Mouse (Mus musculus): ENCODE results near the gene Arhgef3.

Arhgef3 gene

GRCm38 (mm10) chr14:27115275-27115660 is 569 bp downstream of the Arhgef3 start:
- in situ Hi-C loops (cut with MboI, MseI): no loop called here

- in situ Hi-C loops (cut with MboI, MseI): no loop called here
Observed at GRCm38 (mm10) chr14:27115991-27116390, 1.3 kb downstream of the Arhgef3 start.

DNA sequence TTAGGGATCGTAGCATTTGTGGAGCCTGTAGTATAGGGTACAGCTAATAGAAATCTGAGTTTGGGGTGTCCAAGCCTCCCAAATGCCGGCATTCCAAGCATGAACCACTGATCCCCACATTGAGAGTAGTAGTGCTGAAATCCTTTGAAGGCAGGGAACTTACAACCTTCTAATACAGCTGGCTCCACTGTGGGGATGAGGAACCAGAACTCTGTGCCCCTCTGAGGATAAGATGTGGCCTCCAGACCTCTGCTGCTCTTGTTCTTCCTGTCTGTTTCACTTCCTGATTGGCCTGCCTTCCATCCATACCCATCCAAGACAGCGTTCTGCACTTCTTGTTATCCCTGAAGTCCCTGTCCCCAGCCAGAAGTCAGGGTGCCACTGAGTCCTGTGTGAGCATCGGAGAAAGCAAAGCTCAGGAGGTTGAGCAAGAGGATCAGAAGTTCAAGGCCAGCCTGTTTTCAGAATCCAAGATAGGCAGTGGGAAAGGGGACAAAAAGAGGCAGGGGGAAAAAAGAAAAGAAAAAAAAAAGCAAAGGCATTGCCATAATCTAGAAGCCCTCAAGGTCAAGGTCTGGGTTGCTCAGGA is 2.0 kb downstream of the Arhgef3 start:
- in situ Hi-C loops (cut with MboI, MseI): no loop called here

DNA sequence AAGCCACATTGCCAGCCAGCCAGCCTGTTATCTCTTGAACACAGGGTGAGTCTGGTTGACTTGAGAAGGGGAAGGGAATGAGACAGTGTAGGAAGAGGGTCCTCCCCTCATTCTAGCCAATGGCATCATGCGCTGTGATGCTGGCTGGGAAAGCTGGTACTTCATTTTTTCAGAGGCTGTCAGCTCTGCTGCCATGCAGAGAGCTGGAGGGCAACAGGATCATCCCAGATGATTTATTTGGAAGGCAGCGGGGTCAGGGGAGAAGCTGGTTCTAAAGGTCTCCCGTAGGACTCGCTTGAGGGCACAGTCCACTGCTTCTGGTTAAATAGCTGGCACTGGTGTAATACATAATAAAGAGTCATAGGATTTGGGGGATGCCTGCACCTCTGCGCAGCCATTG is 3.8 kb downstream of the Arhgef3 start:
- in situ Hi-C loops (cut with MboI, MseI): no loop called here

DNA sequence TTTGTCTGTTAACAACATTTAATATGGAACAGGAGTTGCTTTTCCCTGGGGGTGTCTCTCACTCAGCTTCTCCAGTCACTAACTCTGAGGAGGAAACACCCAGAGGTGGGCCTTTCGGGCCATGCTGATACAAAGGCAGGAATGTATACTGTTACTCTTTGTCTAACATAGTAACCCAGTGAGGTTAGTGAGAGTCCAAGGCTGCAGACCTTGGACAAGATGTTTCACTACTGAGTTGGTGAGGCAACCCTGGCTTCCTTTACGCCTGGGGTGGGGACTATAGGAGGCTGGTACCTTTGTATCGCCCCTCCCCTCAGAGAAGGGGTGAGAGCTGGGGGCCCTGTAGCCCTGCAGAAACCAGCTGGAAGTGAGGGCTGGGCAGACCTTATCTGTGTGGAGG is 7.9 kb downstream of the Arhgef3 start:
- in situ Hi-C loops (cut with MboI, MseI): no loop called here

DNA sequence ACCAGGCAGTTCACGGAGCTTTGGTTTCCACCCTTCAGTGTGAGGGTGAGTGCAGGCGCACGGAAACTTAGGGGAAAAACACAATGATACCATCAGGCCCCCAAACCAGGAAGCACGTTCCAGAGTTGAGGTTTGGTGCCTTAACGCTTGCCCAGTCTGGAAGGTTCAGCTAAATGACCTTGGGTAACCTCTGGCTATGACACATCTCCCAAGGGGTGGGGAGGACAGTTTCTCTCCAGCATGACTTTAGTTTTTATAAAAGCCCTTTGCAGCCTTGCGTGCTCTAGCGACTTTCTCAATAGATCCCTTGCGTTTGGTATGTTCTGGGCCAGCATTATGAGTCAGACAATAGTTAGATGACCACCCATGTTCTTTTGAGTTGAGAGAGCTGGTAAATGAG is 8.8 kb downstream of the Arhgef3 start:
- in situ Hi-C loops (cut with MboI, MseI): no loop called here

DNA sequence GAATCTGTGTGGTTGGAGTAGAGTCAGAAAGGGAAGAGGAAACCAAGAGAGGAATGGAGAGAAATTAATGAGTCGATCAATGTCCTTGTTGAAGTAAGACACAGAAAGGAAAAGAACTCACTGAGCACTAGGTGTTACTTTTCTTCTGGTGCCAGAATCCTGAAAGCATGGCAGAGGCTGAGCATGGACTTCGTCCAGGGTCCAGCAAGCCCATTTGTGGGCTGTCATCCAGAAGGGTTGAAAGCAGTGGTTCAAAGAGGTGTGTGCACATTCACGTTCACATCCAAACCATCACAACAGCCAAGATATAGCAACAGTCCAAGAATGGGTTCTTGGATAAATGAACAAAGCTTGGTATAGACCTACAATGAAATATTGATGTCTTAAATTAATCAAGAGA is 15.3 kb downstream of the Arhgef3 start:
- in situ Hi-C loops (cut with MboI, MseI): no loop called here

DNA sequence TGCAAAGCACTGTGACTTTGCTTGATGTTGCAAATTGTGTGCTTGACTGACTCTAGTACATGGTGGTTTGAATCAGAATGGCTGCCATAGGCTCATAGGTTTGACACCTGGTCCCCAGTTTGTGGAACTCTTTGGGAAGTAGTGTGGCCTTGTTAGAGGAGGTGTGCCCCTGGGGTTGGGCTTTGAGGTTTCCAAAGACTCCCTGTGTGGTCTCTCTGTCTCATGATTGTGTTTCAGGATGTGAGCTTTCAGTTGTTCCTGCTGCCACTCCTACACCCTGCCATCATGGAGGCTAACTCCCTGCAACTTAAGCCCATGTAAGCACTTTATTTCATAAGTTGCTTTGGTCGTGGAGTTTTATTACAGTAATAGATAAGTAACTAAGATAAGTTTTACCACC is 16.0 kb downstream of the Arhgef3 start:
- in situ Hi-C loops (cut with MboI, MseI): no loop called here

- in situ Hi-C loops (cut with MboI, MseI): no loop called here
Observed at GRCm38 (mm10) chr14:27131521-27131920, 16.8 kb downstream of the Arhgef3 start.

DNA sequence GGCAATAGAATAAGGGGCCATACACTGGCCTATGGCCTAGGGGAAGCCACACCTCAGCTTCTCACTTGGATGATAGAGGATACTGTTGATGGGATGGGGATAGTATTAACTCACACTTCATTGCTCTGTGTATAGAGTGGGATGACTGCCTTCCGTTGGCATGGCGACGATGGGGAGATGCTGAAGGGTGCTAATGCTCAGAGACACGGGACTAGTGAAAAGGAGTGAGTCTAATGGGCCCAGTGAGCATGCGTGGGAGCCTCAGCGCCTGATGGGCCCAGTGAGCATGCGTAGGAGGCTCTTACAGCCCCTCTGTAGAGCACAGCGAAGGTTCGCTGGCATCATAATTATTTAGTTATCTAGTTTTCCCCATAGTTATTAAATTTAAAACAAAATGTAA is 24.2 kb downstream of the Arhgef3 start:
- in situ Hi-C loops (cut with MboI, MseI): no loop called here

DNA sequence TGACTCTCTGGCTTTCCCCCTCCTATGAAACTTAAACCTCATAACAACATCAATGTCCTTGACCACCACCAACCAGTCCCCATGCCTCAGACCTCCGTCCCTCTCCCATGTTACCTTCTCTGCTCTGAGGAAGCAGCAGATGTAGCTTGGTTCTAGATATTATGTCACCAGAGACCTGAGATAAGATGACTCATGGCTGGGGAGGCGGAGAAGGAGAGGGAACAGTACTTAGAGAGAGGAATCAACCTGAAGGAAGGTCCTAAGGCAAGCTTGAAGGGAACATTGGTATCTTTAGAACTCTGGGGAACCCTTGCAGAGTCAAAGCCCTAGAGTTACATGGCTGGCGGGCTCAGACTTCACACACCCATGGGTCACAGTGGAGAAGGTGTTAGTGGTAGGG is 25.3 kb downstream of the Arhgef3 start:
- in situ Hi-C loops (cut with MboI, MseI): no loop called here

DNA sequence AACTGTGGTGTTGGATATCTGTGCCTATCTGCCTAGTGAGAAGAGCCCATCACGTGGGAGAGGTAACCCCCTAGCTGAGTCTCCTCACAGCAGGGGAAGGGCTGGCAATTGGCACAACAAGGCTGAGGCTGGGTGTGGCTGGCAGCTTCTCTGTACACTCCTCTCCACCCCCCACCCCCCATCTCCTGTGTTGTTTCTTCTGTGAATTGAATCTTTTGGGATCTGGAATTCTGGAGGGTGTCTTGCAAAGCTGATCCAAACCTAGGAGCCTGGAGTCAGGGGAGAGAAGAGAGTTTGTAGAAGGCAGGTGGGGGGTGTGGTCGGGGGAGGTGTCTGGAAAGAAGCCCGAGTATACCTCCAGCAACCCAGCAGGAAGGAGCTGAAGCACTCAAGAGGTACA is 26.8 kb downstream of the Arhgef3 start:
- in situ Hi-C loops (cut with MboI, MseI): no loop called here

GRCm38 (mm10) chr14:27142680-27143079 is 28.0 kb downstream of the Arhgef3 start:
- in situ Hi-C loops (cut with MboI, MseI): no loop called here

- in situ Hi-C loops (cut with MboI, MseI): no loop called here
Observed at GRCm38 (mm10) chr14:27145171-27146045, 30.7 kb downstream of the Arhgef3 start.

GRCm38 (mm10) chr14:27147726-27148125 is 33.0 kb downstream of the Arhgef3 start:
- in situ Hi-C loops (cut with MboI, MseI): no loop called here

- in situ Hi-C loops (cut with MboI, MseI): no loop called here
Observed at GRCm38 (mm10) chr14:27149401-27149800, 34.7 kb downstream of the Arhgef3 start.

DNA sequence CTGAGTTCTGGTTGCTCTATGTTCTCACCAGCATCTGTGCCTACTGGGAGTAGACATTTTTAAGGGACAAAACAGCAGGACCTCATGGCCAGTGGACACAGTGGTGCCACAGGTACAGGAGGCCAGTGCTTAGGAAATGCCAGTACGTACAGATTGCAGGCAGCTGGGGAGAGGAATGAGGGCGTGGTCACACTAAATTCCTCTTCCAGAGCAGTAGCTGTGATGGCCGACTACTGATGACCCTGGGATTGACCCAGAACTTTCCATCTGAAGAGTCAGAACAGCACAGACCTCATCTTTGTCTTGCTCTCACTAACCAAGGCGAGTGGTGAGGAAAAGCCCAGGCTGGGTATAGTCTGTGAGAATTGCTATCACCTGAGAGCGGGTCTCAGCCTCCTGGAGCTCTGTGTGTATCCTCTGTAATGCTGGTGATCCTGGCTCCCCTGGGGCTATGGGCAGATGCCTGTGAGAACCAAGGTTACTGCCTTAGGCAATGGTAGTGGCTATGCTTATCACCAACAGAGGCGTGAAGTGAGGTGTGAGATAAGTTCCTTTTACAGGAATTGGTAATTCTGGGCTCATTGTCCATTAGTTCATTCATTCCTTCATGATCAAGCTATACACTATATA is 35.4 kb downstream of the Arhgef3 start:
- in situ Hi-C loops (cut with MboI, MseI): loop anchor here (25.0 kb wide), 1 partner anchor 562 kb away; no protein-coding TSS in a partner anchor

GRCm38 (mm10) chr14:27151432-27151831 is 36.7 kb downstream of the Arhgef3 start:
- in situ Hi-C loops (cut with MboI, MseI): loop anchor here (25.0 kb wide), 1 partner anchor 561 kb away; no protein-coding TSS in a partner anchor

DNA sequence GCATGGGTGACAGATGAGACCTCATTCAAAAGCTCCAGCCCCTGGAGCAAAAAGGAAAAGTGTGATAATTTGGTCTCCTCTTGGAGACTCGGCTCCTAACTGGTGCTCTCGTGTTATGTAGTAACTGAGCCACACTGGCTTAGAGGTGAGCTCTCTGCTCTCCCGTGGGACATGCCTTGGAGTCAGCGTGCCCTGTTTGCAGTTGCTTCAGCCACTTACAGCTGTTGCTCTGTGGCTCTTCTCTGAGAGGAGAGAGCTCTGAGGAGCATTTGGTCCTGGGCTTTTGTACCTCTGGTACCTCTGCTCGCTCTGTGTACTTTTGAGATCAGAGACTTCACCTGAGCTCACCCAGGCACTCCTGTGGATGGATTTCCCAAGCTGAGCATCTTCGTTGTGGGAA is 40.4 kb downstream of the Arhgef3 start:
- in situ Hi-C loops (cut with MboI, MseI): loop anchor here (25.0 kb wide), 1 partner anchor 557 kb away; no protein-coding TSS in a partner anchor

DNA sequence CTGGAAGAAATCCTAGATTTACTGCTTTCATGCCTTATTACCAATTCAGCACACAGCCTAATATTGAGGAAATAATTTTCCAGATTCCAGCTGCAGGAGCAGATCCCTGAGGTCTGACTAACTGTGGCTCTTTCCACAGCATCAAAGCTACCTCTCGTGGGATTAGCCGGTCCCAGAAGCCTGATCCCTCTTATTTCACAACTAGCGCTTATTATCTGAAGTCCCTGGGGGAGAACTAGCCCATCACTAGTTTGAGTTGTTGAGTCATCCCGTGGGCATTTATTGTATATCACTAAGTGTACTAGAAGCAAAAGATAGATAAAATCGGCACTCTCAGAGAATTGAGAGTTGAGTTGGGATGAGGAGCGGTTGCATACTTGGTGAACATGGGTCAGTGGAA is 41.3 kb downstream of the Arhgef3 start:
- in situ Hi-C loops (cut with MboI, MseI): loop anchor here (25.0 kb wide), 1 partner anchor 556 kb away; no protein-coding TSS in a partner anchor

GRCm38 (mm10) chr14:27158133-27158532 is 43.4 kb downstream of the Arhgef3 start:
- in situ Hi-C loops (cut with MboI, MseI): loop anchor here (25.0 kb wide), 1 partner anchor 554 kb away; no protein-coding TSS in a partner anchor

- in situ Hi-C loops (cut with MboI, MseI): loop anchor here (25.0 kb wide), 1 partner anchor 554 kb away; no protein-coding TSS in a partner anchor
Observed at GRCm38 (mm10) chr14:27158782-27159181, 44.1 kb downstream of the Arhgef3 start.

Measured in regulatory T cell (primary cell).